Mouse (Mus musculus): ENCODE measurements at regions not wholly inside any gene's neighbourhood (a gene's known extent, or its start where the extent isn't known, plus 50 kb on each side); places are given as distances from the start of the nearest gene placed in this dataset.

- no peaks in the 10 kb centered on the region for H3K36me3 ChIP-seq (replicated peaks; ENCODE audit: control insufficient read depth, insufficient read depth, low read depth, low read length)
- no peaks in the 10 kb centered on the region for H3K4me1 ChIP-seq (ENCODE audit: control insufficient read depth, insufficient read depth, low read length)
- no peak for ATAC-seq (replicated peaks; ENCODE audit: insufficient number of reproducible peaks, low FRiP score, low TSS enrichment, low read depth)
- whole genome bisulfite sequencing, result 76% methylated on average over 6 of the region's 6 CpGs
- no peaks in the 10 kb centered on the region for H3K9me3 ChIP-seq (replicated peaks; ENCODE audit: control insufficient read depth, low read length)
- no peak overlapping the region for H3K9ac ChIP-seq (replicated peaks; ENCODE audit: low read length)
- H3K27me3 ChIP-seq (ENCODE audit: control insufficient read depth, insufficient read depth, low read length), result no peaks in the 10 kb centered on the region
- no peak for DNase-seq (ENCODE audit: low spot score)
- H3K4me3 ChIP-seq (ENCODE audit: low read depth, low read length), result no peak overlapping the region
- no peak overlapping the region for H3K4me2 ChIP-seq (ENCODE audit: low read depth, low read length)
- H3K27ac ChIP-seq (replicated peaks; ENCODE audit: low read depth, low read length), result no peak overlapping the region
Observed at GRCm38 (mm10) chr12:71618466-71618865, 212.4 kb upstream of the Daam1 start.

- H3K4me1 ChIP-seq (ENCODE audit: control insufficient read depth, insufficient read depth, low read length), result no peaks in the 10 kb centered on the region
- no peak overlapping the region for H3K4me2 ChIP-seq (ENCODE audit: low read depth, low read length)
- no peak overlapping the region for H3K4me3 ChIP-seq (ENCODE audit: low read depth, low read length)
- no peaks in the 10 kb centered on the region for H3K27me3 ChIP-seq (ENCODE audit: control insufficient read depth, insufficient read depth, low read length)
- DNase-seq (ENCODE audit: low spot score), result no peak
- H3K9ac ChIP-seq (replicated peaks; ENCODE audit: low read length), result no peak overlapping the region
- no peaks in the 10 kb centered on the region for H3K9me3 ChIP-seq (replicated peaks; ENCODE audit: control insufficient read depth, low read length)
- 84% methylated on average over 8 of the region's 8 CpGs for WGBS
- no peaks in the 10 kb centered on the region for H3K36me3 ChIP-seq (replicated peaks; ENCODE audit: control insufficient read depth, insufficient read depth, low read depth, low read length)
- no peak for ATAC-seq (replicated peaks; ENCODE audit: insufficient number of reproducible peaks, low FRiP score, low TSS enrichment, low read depth)
- H3K27ac ChIP-seq (replicated peaks; ENCODE audit: low read depth, low read length), result no peak overlapping the region
Observed at GRCm38 (mm10) chr12:71618956-71619355, 211.9 kb upstream of the Daam1 start.

- no peaks in the 10 kb centered on the region for H3K27me3 ChIP-seq (ENCODE audit: control insufficient read depth, insufficient read depth, low read length)
- 29% methylated on average over 4 of the region's 4 CpGs for WGBS
- H3K9ac ChIP-seq (replicated peaks; ENCODE audit: low read length), result no peak overlapping the region
- ATAC-seq (replicated peaks; ENCODE audit: insufficient number of reproducible peaks, low FRiP score, low TSS enrichment, low read depth) (no peak), DNase-seq (ENCODE audit: low spot score) (no peak)
- no peaks in the 10 kb centered on the region for H3K36me3 ChIP-seq (replicated peaks; ENCODE audit: control insufficient read depth, insufficient read depth, low read depth, low read length)
- no peak overlapping the region for H3K27ac ChIP-seq (replicated peaks; ENCODE audit: low read depth, low read length)
- H3K9me3 ChIP-seq (replicated peaks; ENCODE audit: control insufficient read depth, low read length), result no peaks in the 10 kb centered on the region
- no peak overlapping the region for H3K4me3 ChIP-seq (ENCODE audit: low read depth, low read length)
- no peaks in the 10 kb centered on the region for H3K4me1 ChIP-seq (ENCODE audit: control insufficient read depth, insufficient read depth, low read length)
- H3K4me2 ChIP-seq (ENCODE audit: low read depth, low read length), result no peak overlapping the region
Observed at GRCm38 (mm10) chr12:71619561-71619960, 211.3 kb upstream of the Daam1 start.

GRCm38 (mm10) chr12:71621542-71621941 is 209.3 kb upstream of the Daam1 start:
- Histone ChIP-seq H3K9ac (replicated peaks; ENCODE audit: low read length) (no peak overlapping the region), H3K4me3 (ENCODE audit: low read depth, low read length) (no peak overlapping the region), H3K27ac (replicated peaks; ENCODE audit: low read depth, low read length) (no peak overlapping the region), H3K4me2 (ENCODE audit: low read depth, low read length) (no peak overlapping the region), H3K36me3 (replicated peaks; ENCODE audit: control insufficient read depth, insufficient read depth, low read depth, low read length) (no peaks in the 10 kb centered on the region), H3K4me1 (ENCODE audit: control insufficient read depth, insufficient read depth, low read length) (no peaks in the 10 kb centered on the region), H3K9me3 (replicated peaks; ENCODE audit: control insufficient read depth, low read length) (no peaks in the 10 kb centered on the region), H3K27me3 (ENCODE audit: control insufficient read depth, insufficient read depth, low read length) (no peaks in the 10 kb centered on the region)
- no peak for ATAC-seq (replicated peaks; ENCODE audit: insufficient number of reproducible peaks, low FRiP score, low TSS enrichment, low read depth)
- DNase-seq (ENCODE audit: low spot score), result no peak
- WGBS, result 39% methylated on average over 4 of the region's 4 CpGs

- H3K4me3 ChIP-seq (ENCODE audit: low read depth, low read length), result no peak overlapping the region
- no peaks in the 10 kb centered on the region for H3K4me1 ChIP-seq (ENCODE audit: control insufficient read depth, insufficient read depth, low read length)
- H3K9ac ChIP-seq (replicated peaks; ENCODE audit: low read length), result no peak overlapping the region
- WGBS, result 88% methylated on average over 2 of the region's 2 CpGs
- no peaks in the 10 kb centered on the region for H3K9me3 ChIP-seq (replicated peaks; ENCODE audit: control insufficient read depth, low read length)
- H3K4me2 ChIP-seq (ENCODE audit: low read depth, low read length), result no peak overlapping the region
- no peaks in the 10 kb centered on the region for H3K36me3 ChIP-seq (replicated peaks; ENCODE audit: control insufficient read depth, insufficient read depth, low read depth, low read length)
- H3K27ac ChIP-seq (replicated peaks; ENCODE audit: low read depth, low read length), result no peak overlapping the region
- ATAC-seq (replicated peaks; ENCODE audit: insufficient number of reproducible peaks, low FRiP score, low TSS enrichment, low read depth) (no peak), DNase-seq (ENCODE audit: low spot score) (no peak)
- no peaks in the 10 kb centered on the region for H3K27me3 ChIP-seq (ENCODE audit: control insufficient read depth, insufficient read depth, low read length)
Observed at GRCm38 (mm10) chr12:71622761-71623160, 208.1 kb upstream of the Daam1 start.

- Histone ChIP-seq H3K9ac (replicated peaks; ENCODE audit: low read length) (no peak overlapping the region), H3K27ac (replicated peaks; ENCODE audit: low read depth, low read length) (no peak overlapping the region), H3K4me2 (ENCODE audit: low read depth, low read length) (no peak overlapping the region), H3K4me3 (ENCODE audit: low read depth, low read length) (no peak overlapping the region), H3K4me1 (ENCODE audit: control insufficient read depth, insufficient read depth, low read length) (no peaks in the 10 kb centered on the region), H3K9me3 (replicated peaks; ENCODE audit: control insufficient read depth, low read length) (no peaks in the 10 kb centered on the region), H3K36me3 (replicated peaks; ENCODE audit: control insufficient read depth, insufficient read depth, low read depth, low read length) (no peaks in the 10 kb centered on the region), H3K27me3 (ENCODE audit: control insufficient read depth, insufficient read depth, low read length) (no peaks in the 10 kb centered on the region)
- no peak for DNase-seq (ENCODE audit: low spot score)
- 95% methylated on average over 5 of the region's 5 CpGs for WGBS
- no peak for ATAC-seq (replicated peaks; ENCODE audit: insufficient number of reproducible peaks, low FRiP score, low TSS enrichment, low read depth)
Observed at GRCm38 (mm10) chr12:71623271-71623670, 207.6 kb upstream of the Daam1 start.

- Histone ChIP-seq H3K36me3 (replicated peaks; ENCODE audit: control insufficient read depth, insufficient read depth, low read depth, low read length) (no peaks in the 10 kb centered on the region), H3K4me3 (ENCODE audit: low read depth, low read length) (no peak overlapping the region), H3K4me2 (ENCODE audit: low read depth, low read length) (no peak overlapping the region), H3K9me3 (replicated peaks; ENCODE audit: control insufficient read depth, low read length) (no peaks in the 10 kb centered on the region), H3K27me3 (ENCODE audit: control insufficient read depth, insufficient read depth, low read length) (no peaks in the 10 kb centered on the region), H3K9ac (replicated peaks; ENCODE audit: low read length) (no peak overlapping the region), H3K27ac (replicated peaks; ENCODE audit: low read depth, low read length) (no peak overlapping the region), H3K4me1 (ENCODE audit: control insufficient read depth, insufficient read depth, low read length) (no peaks in the 10 kb centered on the region)
- 80% methylated on average over 8 of the region's 8 CpGs for WGBS
- DNase-seq (ENCODE audit: low spot score) (no peak), ATAC-seq (replicated peaks; ENCODE audit: insufficient number of reproducible peaks, low FRiP score, low TSS enrichment, low read depth) (no peak)
Observed at GRCm38 (mm10) chr12:71624076-71624475, 206.8 kb upstream of the Daam1 start.

- no peak overlapping the region for H3K4me2 ChIP-seq (ENCODE audit: low read depth, low read length)
- WGBS, result 74% methylated on average over 6 of the region's 6 CpGs
- no peak overlapping the region for H3K27ac ChIP-seq (replicated peaks; ENCODE audit: low read depth, low read length)
- H3K9me3 ChIP-seq (replicated peaks; ENCODE audit: control insufficient read depth, low read length), result no peaks in the 10 kb centered on the region
- DNase-seq (ENCODE audit: low spot score), result no peak
- no peaks in the 10 kb centered on the region for H3K27me3 ChIP-seq (ENCODE audit: control insufficient read depth, insufficient read depth, low read length)
- H3K9ac ChIP-seq (replicated peaks; ENCODE audit: low read length), result no peak overlapping the region
- no peak overlapping the region for H3K4me3 ChIP-seq (ENCODE audit: low read depth, low read length)
- no peaks in the 10 kb centered on the region for H3K36me3 ChIP-seq (replicated peaks; ENCODE audit: control insufficient read depth, insufficient read depth, low read depth, low read length)
- no peak for ATAC-seq (replicated peaks; ENCODE audit: insufficient number of reproducible peaks, low FRiP score, low TSS enrichment, low read depth)
- no peaks in the 10 kb centered on the region for H3K4me1 ChIP-seq (ENCODE audit: control insufficient read depth, insufficient read depth, low read length)
Observed at GRCm38 (mm10) chr12:71624676-71625075, 206.2 kb upstream of the Daam1 start.
